Mouse (Mus musculus): ENCODE data around the gene Ppp4r1. TPM values are rescaled to one million over a fixed set of nuclear protein-coding genes. Genes with fewer than 3 reads are reported as not detected.

Gene Ppp4r1
- total RNA-seq (2021), result 10 to 100 TPM; 41.7 to 48.5 TPM

DNA sequence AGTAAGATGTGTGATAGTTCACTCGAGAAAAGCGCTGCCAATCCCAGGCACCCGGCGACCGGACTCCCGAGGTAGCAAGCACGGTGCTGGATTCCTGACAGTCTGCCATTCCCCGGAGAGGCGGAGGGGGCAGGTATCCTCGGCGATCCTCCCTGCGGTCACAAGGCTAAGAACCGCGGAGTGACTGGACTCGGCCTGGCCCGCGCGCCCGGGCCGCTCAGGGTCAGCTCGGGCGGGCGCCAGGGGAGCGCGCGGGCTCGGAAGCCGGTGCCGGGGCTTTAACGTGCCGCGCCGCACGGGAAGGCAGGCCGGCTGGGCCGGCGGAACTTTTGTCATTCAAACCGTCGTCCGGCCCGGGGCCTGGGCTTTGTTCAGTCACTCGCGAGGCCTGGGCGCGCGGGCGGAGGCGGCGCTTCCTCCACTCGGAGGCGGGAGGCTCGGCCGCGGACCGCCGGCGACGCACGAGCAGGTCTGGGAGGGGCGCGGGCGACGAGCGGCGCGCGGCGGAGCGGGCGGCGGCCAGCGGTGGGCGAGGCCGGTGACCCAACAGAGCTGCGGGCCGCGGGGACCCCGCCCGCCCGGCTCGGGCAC is at the start of gene Ppp4r1:
Ppp4r1 (plus strand) TSS at position 23 of the 591 bp plus-strand sequence.
- DNase-seq (ENCODE audit: low spot score), result peak; percentile 79
- intact Hi-C loops (cut with DNase I), result loop anchor here (5.0 kb wide), 1 partner anchor 170 kb away; the partner anchor contains the start of gene Vapa

- no peak for DNase-seq (ENCODE audit: low spot score)
- intact Hi-C loops (cut with DNase I), result no loop called here
These were observed 49.7 kb upstream of the Ppp4r1 start for GRCm38 (mm10) chr17:65732666-65733065.

- no peak for DNase-seq (ENCODE audit: low spot score)
- intact Hi-C loops (cut with DNase I), result no loop called here
These were observed 47.3 kb upstream of the Ppp4r1 start for GRCm38 (mm10) chr17:65735088-65735487.

DNA sequence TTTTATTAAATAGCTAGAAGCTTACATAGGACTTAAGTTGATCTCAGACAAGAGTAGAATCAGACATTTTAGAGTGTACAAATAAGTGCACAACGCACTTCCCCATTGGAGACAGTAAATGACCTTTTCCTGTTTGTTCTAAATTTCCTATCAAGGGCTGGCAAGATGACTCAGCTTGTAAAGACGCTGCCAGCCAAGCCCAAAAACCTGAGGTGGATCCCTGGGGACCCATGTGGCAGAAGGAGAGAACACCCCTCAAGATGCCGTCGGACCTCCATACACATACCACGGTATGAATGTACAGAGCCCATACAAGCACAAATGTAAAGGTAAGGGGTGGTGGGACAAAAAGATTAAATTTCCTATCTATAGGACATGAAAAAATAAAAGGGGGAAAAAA is 45.2 kb upstream of the Ppp4r1 start:
- DNase-seq (ENCODE audit: low spot score), result no peak
- intact Hi-C loops (cut with DNase I), result no loop called here

DNA sequence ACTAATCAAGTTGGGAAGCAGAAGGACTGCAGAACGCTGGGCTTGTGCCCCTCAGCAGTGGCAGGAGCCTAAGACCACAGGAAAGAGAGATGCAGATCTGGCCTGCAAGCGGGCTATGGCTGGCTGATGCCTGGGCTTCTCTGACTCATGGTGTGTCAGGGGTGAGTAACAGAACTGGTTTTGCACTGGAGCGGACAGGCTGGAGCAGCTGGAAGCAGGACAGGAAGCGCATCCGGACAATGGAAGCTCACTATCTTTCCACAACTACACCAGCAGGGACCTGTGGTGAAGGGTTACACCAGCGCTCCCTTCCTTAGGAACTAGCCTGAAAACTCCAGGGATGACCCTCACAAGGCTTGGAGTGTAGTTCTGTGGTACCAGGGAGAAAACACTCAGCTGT is 44.8 kb upstream of the Ppp4r1 start:
- intact Hi-C loops (cut with DNase I), result no loop called here
- no peak for DNase-seq (ENCODE audit: low spot score)

DNA sequence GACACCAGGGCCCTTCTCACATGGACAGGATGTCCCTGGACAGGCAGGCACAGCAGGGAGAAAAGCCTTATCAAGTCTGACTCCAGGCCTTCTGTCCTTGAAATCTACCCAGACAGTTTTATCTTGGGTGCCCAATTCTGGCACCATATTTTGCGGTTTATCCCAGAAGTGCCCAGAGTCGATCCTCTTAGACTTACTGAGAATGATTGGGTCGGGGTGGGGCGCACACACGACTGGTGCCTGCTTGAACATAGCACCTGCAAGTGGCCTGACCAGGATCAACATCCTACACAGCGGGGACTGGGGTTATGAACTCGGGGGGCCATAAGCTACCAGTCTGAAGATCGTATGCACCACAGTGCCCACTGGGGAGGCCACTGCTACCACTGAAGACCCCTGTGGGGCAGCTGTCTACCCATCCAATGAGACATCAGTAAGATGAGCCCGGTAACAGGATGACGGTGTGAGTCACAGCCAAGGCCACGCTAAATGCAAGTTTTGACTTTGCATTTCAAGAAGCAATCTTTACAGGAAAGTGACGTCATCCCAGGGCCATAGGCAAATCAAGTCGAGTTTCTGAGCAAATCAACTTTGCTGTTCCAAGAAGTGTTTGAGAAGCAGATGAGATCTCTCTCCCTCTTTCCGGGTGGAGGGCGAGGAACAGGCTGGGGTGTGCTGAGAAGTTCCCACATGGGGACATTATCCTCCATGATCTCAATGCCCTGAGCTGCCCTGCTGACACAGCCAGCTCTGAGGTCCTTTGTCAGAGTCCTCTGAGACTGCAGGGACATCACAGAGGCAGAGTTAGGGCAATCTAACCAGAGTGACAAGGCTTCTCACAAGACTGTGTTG is 42.3 kb upstream of the Ppp4r1 start:
- intact Hi-C loops (cut with DNase I), result no loop called here
- no peak for DNase-seq (ENCODE audit: low spot score)

- intact Hi-C loops (cut with DNase I), result no loop called here
These were observed 40.8 kb upstream of the Ppp4r1 start for GRCm38 (mm10) chr17:65741565-65741964.

GRCm38 (mm10) chr17:65742245-65742905 is 40.0 kb upstream of the Ppp4r1 start:
- intact Hi-C loops (cut with DNase I), result no loop called here
- DNase-seq (ENCODE audit: low spot score), result no peak

More at GRCm38 (mm10) chr17:65741565-65741964, 40.8 kb upstream of the Ppp4r1 start:
- no peak for DNase-seq (ENCODE audit: low spot score)

- DNase-seq (ENCODE audit: low spot score), result no peak
- intact Hi-C loops (cut with DNase I), result no loop called here
These were observed 39.4 kb upstream of the Ppp4r1 start for GRCm38 (mm10) chr17:65742969-65743368.

DNA sequence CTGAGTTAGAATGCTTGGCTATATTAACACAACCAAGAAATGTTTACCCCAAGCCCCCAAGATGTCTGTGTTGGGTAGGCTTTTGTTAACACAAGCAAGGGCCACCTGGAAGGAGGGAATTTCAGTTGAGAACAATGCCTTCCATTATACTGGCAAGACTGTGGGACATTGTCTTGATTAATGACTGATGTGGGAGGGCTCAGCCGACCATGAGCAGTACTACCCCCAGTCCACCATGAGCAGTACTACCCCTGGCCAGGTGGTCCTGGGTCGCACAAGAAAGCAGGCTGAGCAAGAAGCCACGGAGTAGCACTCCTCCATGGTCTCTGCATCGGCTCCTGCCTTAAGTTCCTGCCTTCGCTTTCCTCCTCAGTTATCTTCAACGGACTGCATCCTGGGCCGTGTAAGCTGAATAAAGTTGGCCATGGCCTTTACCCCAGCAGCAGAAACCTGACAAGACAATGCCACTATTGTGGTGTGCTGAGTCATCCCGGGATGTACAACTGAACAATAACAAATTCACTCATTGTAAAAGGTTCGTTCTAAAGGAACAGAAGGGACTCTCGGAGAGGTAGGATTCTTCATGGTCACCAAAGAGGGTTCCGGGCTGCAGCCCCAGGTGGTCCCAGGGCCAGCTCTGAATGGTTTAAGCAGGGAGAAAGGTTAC is 38.6 kb upstream of the Ppp4r1 start:
- intact Hi-C loops (cut with DNase I), result no loop called here
- DNase-seq (ENCODE audit: low spot score), result no peak

DNA sequence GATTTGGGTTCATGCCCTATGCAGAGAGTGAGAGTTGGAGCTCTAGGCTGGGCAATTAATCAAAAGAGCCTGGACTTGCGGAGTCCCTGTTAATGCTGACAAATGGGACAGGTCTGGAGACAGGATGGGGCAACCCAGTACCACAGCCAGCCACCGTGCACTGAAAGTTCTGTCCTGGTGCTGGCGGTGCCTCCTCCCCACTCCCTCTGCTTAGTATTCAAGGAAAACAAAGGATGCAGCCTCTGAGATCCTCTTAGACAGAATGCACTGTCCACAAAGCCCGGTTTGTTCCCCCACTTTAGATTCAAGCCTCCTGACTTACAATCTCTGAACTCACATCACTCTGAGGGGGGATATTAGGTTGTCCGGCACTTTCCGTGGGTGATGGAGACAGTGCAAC is 36.1 kb upstream of the Ppp4r1 start:
- no peak for DNase-seq (ENCODE audit: low spot score)
- intact Hi-C loops (cut with DNase I), result no loop called here

- intact Hi-C loops (cut with DNase I), result no loop called here
- no peak for DNase-seq (ENCODE audit: low spot score)
These were observed 33.4 kb upstream of the Ppp4r1 start for GRCm38 (mm10) chr17:65748997-65749396.

DNA sequence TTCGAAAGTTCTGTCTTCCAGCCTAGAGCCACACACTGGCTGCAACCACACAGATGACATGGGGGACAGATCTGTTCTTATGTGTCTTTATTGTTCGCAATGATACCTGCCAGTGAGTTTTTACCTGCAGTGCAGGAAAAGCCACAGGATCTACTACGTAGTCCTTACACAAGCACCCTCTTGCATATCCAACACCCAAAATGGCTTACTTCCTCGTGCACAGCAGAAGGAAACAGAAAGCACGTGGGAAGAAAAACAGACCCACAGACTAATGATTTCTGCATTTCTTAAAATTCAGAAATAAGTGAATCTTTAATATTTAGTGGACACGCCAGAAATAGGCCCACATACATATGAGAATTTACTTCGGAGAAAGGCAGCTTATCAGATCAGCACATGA is 32.6 kb upstream of the Ppp4r1 start:
- intact Hi-C loops (cut with DNase I), result no loop called here

GRCm38 (mm10) chr17:65750301-65750700 is 32.1 kb upstream of the Ppp4r1 start:
- no peak for DNase-seq (ENCODE audit: low spot score)
- intact Hi-C loops (cut with DNase I), result no loop called here

More for the DNA sequence above, 32.6 kb upstream of the Ppp4r1 start:
- no peak for DNase-seq (ENCODE audit: low spot score)

DNA sequence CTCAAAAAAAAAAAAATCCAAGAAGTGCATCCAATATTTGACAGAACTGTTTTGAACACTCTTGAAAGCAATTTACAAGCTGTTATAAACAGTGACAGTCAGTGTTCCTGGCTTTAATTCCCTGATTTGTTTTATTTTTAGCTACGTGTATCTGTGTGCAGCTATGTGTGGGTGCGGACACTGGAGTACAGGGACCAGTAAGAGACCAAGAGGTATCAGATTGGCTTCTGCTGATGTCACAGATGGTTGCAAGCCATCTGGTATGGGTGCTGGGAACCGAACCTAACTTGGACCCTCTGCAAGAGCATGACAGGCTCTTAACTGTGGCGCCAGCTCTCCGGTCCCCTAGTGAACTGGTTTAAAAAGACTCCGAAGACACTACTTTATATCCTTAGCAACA is 29.2 kb upstream of the Ppp4r1 start:
- DNase-seq (ENCODE audit: low spot score), result no peak
- intact Hi-C loops (cut with DNase I), result no loop called here

DNA sequence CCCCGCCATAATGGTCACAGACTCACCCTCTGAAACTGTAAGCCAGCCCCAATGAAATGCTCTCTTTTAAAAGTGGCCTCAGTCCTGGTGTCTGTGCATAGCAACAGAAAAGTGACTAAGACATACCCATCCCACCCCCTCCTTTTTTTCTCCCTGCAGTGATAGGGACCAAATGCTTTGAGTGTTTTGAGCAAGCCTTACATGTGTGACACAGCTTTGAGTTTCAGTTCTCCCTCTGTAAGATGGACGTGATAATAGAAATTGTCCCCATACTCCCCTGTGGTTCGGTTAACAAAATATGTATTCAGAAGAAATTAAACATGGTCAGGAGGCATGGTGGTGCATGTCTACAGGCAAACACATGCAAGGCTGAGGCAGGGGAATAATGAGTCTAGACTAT is 26.5 kb upstream of the Ppp4r1 start:
- intact Hi-C loops (cut with DNase I), result no loop called here
- no peak for DNase-seq (ENCODE audit: low spot score)

GRCm38 (mm10) chr17:65757150-65757549 is 25.2 kb upstream of the Ppp4r1 start:
- no peak for DNase-seq (ENCODE audit: low spot score)
- intact Hi-C loops (cut with DNase I), result no loop called here

DNA sequence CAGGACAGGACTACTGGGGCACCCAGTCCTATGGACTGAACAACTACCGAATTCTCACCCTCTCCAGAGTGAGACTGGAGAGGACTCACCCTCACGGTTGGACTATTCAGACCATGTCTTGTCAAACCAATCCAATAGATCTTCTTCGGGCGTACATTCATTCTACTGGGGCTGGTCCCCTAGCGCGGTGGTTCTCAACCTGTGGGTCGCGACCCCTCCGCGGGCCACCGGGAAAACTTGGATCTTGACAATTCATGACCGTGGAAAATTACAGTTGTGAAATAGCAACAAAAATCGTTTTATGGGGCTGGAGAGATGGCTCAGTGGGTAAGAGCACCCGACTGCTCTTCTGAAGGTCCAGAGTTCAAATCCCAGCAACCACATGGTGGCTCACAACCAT is 19.2 kb upstream of the Ppp4r1 start:
- DNase-seq (ENCODE audit: low spot score), result no peak
- intact Hi-C loops (cut with DNase I), result no loop called here

- intact Hi-C loops (cut with DNase I), result no loop called here
- no peak for DNase-seq (ENCODE audit: low spot score)
These were observed 13.9 kb upstream of the Ppp4r1 start for GRCm38 (mm10) chr17:65768486-65768885.
